Mouse (Mus musculus) testis, adult 2 months (tissue): ENCODE measurements at regions not wholly inside any gene's neighbourhood (a gene's known extent, or its start where the extent isn't known, plus 50 kb on each side); places are given as distances from the start of the nearest gene placed in this dataset.

Experiments used
- H3K27ac ChIP-seq: fragments of 200-500 bp; 2 replicates; pipeline ENCODE4 v1.5.1; 2012; ENCODE audit warnings: low read depth, low read length; ENCODE audit not compliant: control insufficient read depth, insufficient read depth
- H3K27me3 ChIP-seq: fragments of 200-500 bp; 2 replicates; pipeline ENCODE4 v1.6.1; 2012; ENCODE audit warnings: mild to moderate bottlenecking, low read length, moderate library complexity; ENCODE audit not compliant: control insufficient read depth, insufficient read depth
- H3K36me3 ChIP-seq: fragments of 200-500 bp; 2 replicates; pipeline ENCODE4 v1.6.1; 2012; ENCODE audit warnings: mild to moderate bottlenecking, low read length; ENCODE audit not compliant: control insufficient read depth, insufficient read depth
- H3K4me1 ChIP-seq: fragments of 200-500 bp; 2 replicates; pipeline ENCODE4 v1.6.1; 2012; ENCODE audit warnings: low read length; ENCODE audit not compliant: control insufficient read depth, insufficient read depth
- H3K4me3 ChIP-seq: fragments of 200-500 bp; 2 replicates; pipeline ENCODE4 v1.5.1; 2012; ENCODE audit warnings: low read depth, mild to moderate bottlenecking, low read length, moderate library complexity, mixed read lengths; ENCODE audit not compliant: control insufficient read depth
- CTCF ChIP-seq: fragments of 200-500 bp; IDR thresholded peaks from 2 replicates; pipeline ENCODE4 v1.5.1; 2012; ENCODE audit warnings: low read depth, mild to moderate bottlenecking, inconsistent platforms, low read length, moderate library complexity; ENCODE audit not compliant: control insufficient read depth, insufficient read depth, insufficient replicate concordance
- POLR2A ChIP-seq: fragments of 200-500 bp; IDR thresholded peaks from 2 replicates; pipeline ENCODE4 v1.6.1; 2012; ENCODE audit warnings: low read depth, mild to moderate bottlenecking, inconsistent platforms, low read length, moderate library complexity; ENCODE audit not compliant: control insufficient read depth

DNA sequence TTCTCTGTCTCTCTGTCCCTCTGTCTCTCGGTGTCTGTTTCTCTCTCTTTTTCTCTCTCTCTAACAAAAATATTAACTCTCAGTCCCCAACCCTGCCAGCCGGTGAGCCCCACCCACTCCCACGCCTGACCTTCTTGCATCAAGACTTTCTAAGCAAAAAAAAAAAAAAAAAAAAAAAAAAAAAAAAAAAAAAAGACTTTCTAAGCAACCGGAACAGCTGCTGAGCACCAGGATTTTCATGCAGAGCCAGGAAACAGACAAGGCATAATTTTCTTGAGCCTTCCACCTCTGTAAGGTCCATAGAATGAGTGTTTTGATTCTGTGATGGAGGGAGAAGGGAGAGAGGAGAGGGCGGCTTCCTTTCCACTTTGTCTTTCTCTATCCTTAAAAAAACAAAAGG is 128.0 kb downstream of the Gm5426 start:
- Histone ChIP-seq H3K36me3 (no peaks in the 10 kb centered on the region), H3K27me3 (no peaks in the 10 kb centered on the region), H3K4me3 (no peak overlapping the region), H3K4me1 (no peaks in the 10 kb centered on the region), H3K27ac (no peak overlapping the region)
- TF ChIP-seq CTCF, result no peak
- TF ChIP-seq POLR2A, result no peak

DNA sequence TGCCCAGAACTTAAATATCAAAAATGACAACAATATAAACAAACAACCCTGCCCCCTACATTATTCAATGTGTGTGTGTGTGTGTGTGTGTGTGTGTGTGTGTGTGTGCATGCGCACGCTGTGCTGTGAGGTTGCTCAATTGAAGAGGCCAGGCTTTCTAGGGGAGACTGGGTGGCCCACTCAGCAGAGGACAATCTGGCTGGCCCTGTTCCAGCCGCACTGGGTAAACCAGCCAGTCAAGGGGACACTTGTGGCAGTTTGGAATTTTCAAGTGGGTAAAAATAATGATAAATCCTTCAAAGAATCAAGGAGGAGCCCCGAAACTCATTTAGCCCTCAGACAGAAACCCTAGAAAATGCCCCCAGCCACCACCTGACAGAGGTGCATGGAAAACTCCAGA is 128.5 kb downstream of the Gm5426 start:
- Histone ChIP-seq H3K4me1 (no peaks in the 10 kb centered on the region), H3K36me3 (no peaks in the 10 kb centered on the region), H3K27me3 (no peaks in the 10 kb centered on the region), H3K27ac (no peak overlapping the region), H3K4me3 (no peak overlapping the region)
- TF ChIP-seq CTCF (no peak), POLR2A (no peak)

DNA sequence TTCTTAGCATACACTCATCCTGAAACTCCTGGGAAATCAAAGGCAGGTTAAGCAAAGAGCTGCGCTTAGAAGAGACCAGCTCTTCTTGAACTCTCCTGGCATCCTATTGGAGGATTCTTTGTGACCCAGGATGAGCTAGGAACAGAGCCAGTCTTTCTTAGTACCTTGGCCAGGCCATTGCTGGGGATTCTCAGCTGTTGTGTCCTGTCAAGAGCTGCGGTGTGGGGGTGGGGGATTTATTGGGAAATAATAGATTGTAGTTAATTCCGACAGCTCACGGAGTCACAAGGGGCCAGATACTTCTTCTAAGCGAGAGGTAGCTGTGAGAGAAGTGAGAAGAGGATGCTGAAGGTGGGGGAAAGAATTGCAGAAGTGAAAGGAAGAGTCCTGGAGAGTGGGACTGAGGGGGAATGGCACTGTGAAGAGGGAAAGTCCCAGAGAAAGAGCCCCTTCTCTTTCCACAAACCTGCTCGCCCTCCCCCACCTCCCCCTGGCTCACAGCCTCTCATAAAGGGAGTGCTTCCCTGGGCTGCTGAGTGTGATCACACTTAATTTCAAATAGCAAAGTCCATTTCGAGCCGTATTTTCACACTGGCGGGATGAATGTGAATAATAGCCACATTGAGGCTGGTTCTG is 129.8 kb downstream of the Gm5426 start:
- no peak for TF ChIP-seq CTCF
- H3K27ac ChIP-seq, result no peak overlapping the region

DNA sequence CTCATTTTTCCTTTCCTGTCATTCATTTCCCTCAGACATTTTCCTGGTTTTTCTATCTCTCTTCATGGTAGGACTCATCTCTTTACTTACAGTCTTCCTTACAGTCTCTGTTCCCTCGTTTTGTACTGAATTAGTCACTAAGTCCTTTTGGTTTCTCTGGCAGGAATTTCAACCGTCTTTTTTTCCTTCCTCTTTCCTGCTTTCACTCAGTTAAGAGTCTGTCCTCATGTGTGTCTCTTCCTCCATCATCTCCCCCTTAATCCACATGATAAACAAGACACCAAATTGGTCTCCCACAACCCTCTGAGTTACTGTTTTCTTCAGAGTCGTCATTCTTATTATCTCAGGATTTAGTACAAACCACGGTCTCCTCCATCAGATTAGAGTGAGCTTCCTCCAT is 131.2 kb downstream of the Gm5426 start:
- no peaks in the 10 kb centered on the region for H3K4me1 ChIP-seq
- H3K27me3 ChIP-seq, result no peaks in the 10 kb centered on the region
- no peak overlapping the region for H3K27ac ChIP-seq
- no peaks in the 10 kb centered on the region for H3K36me3 ChIP-seq
- H3K4me3 ChIP-seq, result no peak overlapping the region
- no peak for TF ChIP-seq POLR2A
- TF ChIP-seq CTCF, result no peak

More for the DNA sequence above, 129.8 kb downstream of the Gm5426 start:
- Histone ChIP-seq H3K4me1 (no peaks in the 10 kb centered on the region), H3K36me3 (no peaks in the 10 kb centered on the region), H3K27me3 (no peaks in the 10 kb centered on the region), H3K4me3 (no peak overlapping the region)

DNA sequence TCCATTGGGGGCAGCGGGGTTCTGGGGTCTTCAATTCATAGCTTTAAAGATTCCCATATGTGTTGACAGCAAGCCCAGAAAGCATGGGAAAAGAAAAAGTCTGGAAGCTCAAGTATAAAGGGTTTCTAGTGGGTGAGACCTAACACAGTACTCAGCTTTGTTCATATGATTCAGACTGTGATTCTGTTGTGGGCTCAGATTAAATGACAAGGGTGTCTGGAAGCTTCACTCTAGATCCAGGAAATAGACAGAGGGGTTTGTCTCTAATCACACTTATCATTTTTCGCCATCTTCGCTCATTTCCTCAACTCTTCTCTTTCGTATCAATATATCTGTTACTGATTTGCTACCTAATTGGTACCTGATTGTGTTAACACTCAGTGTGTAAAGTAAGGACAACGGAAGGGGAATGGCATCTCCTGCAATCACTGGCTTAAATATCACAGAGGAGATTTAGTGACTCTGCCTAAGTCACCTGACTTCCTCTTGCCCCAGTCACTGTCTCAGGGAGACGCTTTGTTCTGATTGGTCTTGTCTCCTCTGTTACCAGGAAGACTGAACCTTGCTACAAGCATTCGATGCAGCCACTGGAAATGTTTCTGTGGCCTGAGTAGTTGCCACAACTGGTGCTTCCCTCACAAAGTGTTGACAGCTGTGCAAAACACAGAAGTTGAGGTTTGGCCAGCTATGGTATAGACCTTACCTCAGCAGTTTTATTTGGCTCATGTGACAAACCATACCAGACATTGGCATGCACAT is 137.4 kb downstream of the Gm5426 start:
- TF ChIP-seq POLR2A, result no peak
- TF ChIP-seq CTCF, result no peak
- Histone ChIP-seq H3K36me3 (no peaks in the 10 kb centered on the region), H3K27me3 (no peaks in the 10 kb centered on the region), H3K27ac (no peak overlapping the region), H3K4me1 (no peaks in the 10 kb centered on the region), H3K4me3 (no peak overlapping the region)

DNA sequence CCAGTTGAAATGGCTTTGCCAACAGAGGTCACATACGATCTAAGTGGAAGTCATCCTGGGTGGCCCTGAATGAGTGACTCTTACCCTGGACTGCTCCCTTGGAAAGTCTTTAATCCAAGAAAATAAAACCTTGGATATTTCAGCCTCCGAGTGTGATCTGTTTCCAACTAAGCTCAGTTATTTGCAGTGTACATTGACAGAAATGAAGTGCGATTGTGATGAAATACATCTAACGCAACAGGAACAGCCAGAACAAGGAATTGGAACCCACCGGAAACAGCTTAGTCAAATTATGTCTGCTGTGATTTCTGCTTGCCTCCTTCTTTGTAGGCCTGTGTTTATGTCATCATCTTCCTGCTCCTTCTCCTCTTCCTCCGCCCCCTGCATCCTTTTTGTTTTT is 143.7 kb downstream of the Gm5426 start:
- no peaks in the 10 kb centered on the region for H3K4me1 ChIP-seq
- H3K4me3 ChIP-seq, result no peak overlapping the region
- no peaks in the 10 kb centered on the region for H3K27me3 ChIP-seq
- TF ChIP-seq CTCF (no peak), POLR2A (no peak)
- H3K36me3 ChIP-seq, result no peaks in the 10 kb centered on the region
- no peak overlapping the region for H3K27ac ChIP-seq

DNA sequence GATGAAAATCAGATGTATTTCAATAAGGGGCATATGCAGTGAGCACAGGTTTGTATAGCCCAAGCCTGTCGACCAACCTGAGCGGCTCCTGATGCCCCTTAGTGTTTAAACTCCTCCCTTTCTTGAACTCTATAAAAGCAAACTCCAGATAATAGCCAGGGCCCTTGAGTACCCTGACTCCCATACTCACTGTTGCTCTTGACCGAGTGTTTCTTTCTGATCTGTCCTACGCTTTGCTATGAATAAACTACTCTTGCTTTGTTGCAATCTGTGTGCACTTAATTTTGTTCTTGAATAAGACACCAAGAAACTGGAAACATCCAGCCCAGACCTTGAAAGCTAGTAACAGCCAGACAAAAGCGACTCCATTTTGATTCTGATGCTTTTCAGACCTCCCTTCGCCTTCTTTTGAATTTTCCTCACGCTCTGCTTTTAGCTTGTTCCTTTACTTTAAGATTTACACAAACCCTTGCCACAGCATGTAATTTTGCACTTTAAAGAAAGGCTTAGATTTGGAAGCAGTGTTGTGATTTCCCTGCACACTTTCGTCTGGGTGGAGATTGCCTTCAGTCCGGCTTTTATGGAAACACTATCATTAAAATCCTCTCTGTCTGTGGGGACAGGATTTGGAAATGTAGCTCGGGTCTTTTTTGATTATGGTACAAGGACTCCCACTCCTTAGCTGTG is 149.1 kb downstream of the Gm5426 start:
- Histone ChIP-seq H3K4me3 (no peak overlapping the region), H3K27me3 (no peaks in the 10 kb centered on the region), H3K36me3 (no peaks in the 10 kb centered on the region), H3K4me1 (no peaks in the 10 kb centered on the region), H3K27ac (no peak overlapping the region)
- TF ChIP-seq CTCF, result no peak
- TF ChIP-seq POLR2A, result no peak
